Mouse (Mus musculus) E14TG2a.4 (cell line): ENCODE measurements around the gene 4933407L21Rik.
"Not testable (repeated sequence)": the region's sequence is repeated elsewhere in the genome, so short reads cannot be mapped to it uniquely, and the experiment has no call there.

ENCODE experiments used
- H3K27me3 ChIP-seq: 2 replicates; pipeline ENCODE4 v1.6.1; 2014; ENCODE audit warnings: low read length, control low read depth; ENCODE audit not compliant: insufficient read depth
- H3K36me3 ChIP-seq: 2 replicates; pipeline ENCODE4 v1.6.1; 2014; ENCODE audit warnings: low read length, control low read depth; ENCODE audit not compliant: insufficient read depth
- H3K4me1 ChIP-seq: replicated peaks from 2 replicates; pipeline ENCODE4 v1.6.1; 2014; ENCODE audit warnings: low read depth, low read length, control low read depth
- H3K4me3 ChIP-seq: replicated peaks from 2 replicates; pipeline ENCODE4 v1.5.1; 2014; ENCODE audit warnings: mild to moderate bottlenecking, low read length
- H3K9me3 ChIP-seq: 2 replicates; pipeline ENCODE4 v1.6.1; 2014; ENCODE audit warnings: low read length, control low read depth
- CTCF ChIP-seq: conservative IDR thresholded peaks from 2 replicates; pipeline ENCODE4 v1.5.1; 2014; ENCODE audit warnings: low read length
- NANOG ChIP-seq: IDR thresholded peaks from 2 replicates; pipeline ENCODE4 v1.6.1; 2014; ENCODE audit warnings: borderline replicate concordance, low read length, mixed read lengths
- POU5F1 ChIP-seq: IDR thresholded peaks from 2 replicates; pipeline ENCODE4 v1.6.1; 2014; ENCODE audit warnings: low read length, borderline replicate concordance

4933407L21Rik gene

DNA sequence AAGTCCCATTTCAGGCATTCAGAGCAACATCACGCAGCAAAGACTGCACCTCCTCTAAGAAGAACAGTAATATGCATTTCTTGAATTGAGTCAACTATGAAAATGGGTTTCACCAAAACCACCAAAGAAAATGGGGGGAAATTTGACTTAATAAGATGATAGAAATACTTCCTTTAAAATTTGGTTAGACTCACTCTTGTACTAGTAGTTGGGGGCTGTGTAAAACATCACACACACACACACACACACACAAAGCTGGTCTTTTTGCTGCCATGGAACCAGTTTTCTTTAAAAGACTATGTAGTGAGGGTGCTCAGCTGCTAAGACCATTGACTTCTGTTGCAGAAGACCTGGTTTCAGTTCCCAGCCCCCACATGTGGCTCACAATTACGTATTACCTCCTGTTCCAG lies 45.2 kb downstream of the 4933407L21Rik start:
- 0 out of 2 replicates have a peak, but pooled peaks cover 7% of the 10 kb centered on the region for H3K27me3 ChIP-seq
- no peak overlapping the region for H3K4me3 ChIP-seq
- H3K4me1 ChIP-seq = no peaks in the 10 kb centered on the region
- H3K9me3 ChIP-seq = no peaks in the 10 kb centered on the region
- H3K36me3 ChIP-seq = no peaks in the 10 kb centered on the region
- TF ChIP-seq CTCF (no peak), NANOG (no peak), POU5F1 (no peak)

DNA sequence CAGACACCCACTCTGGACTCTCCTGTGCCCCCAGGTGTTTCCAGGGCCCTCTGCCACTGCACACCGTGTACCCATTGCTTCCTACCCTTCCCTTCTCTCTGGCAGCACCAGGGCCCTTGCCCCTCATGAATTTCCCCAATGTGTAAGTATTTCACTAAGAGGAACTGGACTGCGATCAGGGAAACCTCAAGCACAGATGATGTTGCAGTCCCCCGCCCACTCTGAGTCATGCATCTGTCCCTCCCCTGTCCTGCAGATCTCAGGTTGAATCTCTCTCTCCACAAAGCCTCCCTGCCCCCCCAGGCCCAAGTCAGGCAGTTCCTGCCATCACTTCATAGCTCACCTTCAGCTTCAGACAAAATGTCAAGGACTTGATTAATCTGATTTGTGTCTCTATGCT lies 49.4 kb downstream of the 4933407L21Rik start:
- H3K9me3 ChIP-seq = no peaks in the 10 kb centered on the region
- H3K36me3 ChIP-seq = no peaks in the 10 kb centered on the region
- TF ChIP-seq CTCF = no peak
- no peak for TF ChIP-seq NANOG
- TF ChIP-seq POU5F1 = no peak
- peaks cover 9% of the 10 kb centered on the region; the same call in 1 of the 2 replicates for H3K27me3 ChIP-seq
- H3K4me1 ChIP-seq = no peaks in the 10 kb centered on the region
- no peak overlapping the region for H3K4me3 ChIP-seq

GRCm38 (mm10) chr1:85981738-85982357 lies 53.6 kb downstream of the 4933407L21Rik start:
- H3K36me3 ChIP-seq = no peaks in the 10 kb centered on the region
- H3K4me3 ChIP-seq = no peak overlapping the region
- H3K4me1 ChIP-seq = no peaks in the 10 kb centered on the region
- no peaks in the 10 kb centered on the region for H3K9me3 ChIP-seq
- TF ChIP-seq NANOG (no peak), CTCF (no peak), POU5F1 (no peak)
- peaks cover 8% of the 10 kb centered on the region; the same call in 1 of the 2 replicates for H3K27me3 ChIP-seq

GRCm38 (mm10) chr1:85985784-85986183 lies 57.5 kb downstream of the 4933407L21Rik start:
- TF ChIP-seq NANOG (no peak), POU5F1 (no peak), CTCF (no peak)
- Histone ChIP-seq H3K9me3 (no peaks in the 10 kb centered on the region), H3K4me3 (no peak overlapping the region), H3K36me3 (no peaks in the 10 kb centered on the region), H3K27me3 (peaks cover 8% of the 10 kb centered on the region), H3K4me1 (no peaks in the 10 kb centered on the region)

- no peaks in the 10 kb centered on the region for H3K36me3 ChIP-seq
- H3K27me3 ChIP-seq = peaks cover 14% of the 10 kb centered on the region
- no peak overlapping the region for H3K4me3 ChIP-seq
- no peaks in the 10 kb centered on the region for H3K9me3 ChIP-seq
- TF ChIP-seq POU5F1 = no peak
- no peak for TF ChIP-seq NANOG
- TF ChIP-seq CTCF = no peak
- H3K4me1 ChIP-seq = peaks cover 14% of the 10 kb centered on the region
Observed at GRCm38 (mm10) chr1:85988351-85988750, 60.1 kb downstream of the 4933407L21Rik start.

DNA sequence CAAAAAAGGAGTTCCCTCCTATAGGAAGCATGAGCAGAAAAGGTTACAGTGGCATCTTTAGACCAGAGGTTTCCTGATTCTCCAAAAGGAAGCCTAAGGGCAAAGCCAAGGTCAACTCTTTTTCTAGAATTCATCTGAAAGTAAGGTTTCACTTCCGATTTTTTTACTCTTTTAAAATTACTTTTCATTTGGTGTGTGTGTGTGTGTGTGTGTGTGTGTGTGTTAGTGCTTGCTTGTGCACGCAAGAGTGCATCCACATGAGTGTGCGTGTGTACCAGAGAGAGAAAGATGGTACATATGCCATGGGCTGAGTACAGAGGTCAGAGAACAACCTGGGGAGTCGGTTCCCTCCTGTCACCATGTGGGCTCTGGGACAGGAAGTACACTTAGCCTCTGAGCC lies 60.6 kb downstream of the 4933407L21Rik start:
- peaks cover 14% of the 10 kb centered on the region for H3K27me3 ChIP-seq
- not testable (repeated sequence) for H3K9me3 ChIP-seq, H3K4me3 ChIP-seq, H3K36me3 ChIP-seq
- H3K4me1 ChIP-seq = peaks cover 19% of the 10 kb centered on the region
